Mouse (Mus musculus) T-helper 2 cell (primary cell): ENCODE measurements at regions not wholly inside any gene's neighbourhood (a gene's known extent, or its start where the extent isn't known, plus 50 kb on each side); places are given as distances from the start of the nearest gene placed in this dataset.

Experiments used
- in situ Hi-C: fragments of 300-600 bp; cut with MboI, MseI; formaldehyde crosslinking; loops from one replicate; pipeline ENCODE4 v1.15.1; 2025; ENCODE audit warnings: high pct_unique_total_duplicates

DNA sequence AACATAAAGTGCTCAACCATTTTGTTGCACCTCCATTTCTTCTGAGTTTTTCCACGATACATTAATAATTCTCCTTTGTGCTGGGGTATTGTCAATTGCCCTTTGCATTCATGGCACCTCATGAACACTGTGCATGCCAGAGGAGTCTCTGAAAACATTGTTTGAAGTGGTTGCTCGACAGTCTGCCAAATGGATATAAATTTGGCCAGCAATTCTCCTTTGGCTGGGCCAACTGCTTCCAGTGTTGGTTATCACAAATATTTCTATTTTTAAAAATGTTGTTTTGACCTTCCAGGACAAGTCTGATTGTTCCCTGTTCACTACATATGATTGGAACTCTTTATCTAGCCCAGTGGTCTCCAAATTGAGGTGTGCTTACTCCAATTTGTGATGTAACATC lies 184.1 kb upstream of the 9630041A04Rik start:
- in situ Hi-C loops, result loop anchor here (25.0 kb wide), 1 partner anchor 685 kb away; the partner anchor contains the start of gene Ephb1

DNA sequence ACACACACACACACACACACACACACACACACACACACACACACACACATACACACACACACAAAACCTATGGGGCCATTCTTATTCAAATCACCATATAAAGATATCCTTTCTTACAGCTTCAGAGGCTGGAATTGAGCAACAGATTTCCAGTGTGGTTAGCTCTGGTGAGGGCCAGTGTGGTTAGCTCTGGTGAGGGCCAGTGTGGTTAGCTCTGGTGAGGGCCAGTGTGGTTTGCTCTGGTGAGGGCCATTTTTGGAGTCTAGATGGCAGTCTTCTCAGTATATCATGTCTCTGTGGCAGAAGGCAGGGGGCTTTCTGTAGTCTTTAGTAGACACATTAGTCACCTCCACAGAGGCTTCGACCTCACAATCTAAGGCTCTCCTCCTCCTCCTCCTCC lies 191.5 kb upstream of the 9630041A04Rik start:
- in situ Hi-C loops, result no loop called here

DNA sequence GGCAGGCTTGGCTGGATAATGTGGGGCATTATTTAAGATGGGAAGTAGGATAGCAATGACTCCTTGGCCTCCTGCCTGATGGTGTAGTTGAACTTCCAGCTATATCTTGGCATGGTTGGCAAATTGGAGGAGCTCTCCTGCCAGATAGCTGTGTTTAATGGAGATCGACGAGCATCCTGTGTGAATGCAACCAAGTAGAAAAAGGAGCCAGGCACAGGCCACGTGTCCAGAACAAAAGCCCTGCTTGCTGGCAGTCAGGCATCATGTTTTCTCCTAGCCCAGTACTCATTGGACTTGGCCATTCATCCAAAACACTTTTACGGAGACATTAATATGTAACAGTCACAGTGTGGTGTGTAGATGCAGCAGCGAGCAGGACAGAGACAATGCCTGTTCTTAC lies 211.8 kb upstream of the 9630041A04Rik start:
- in situ Hi-C loops, result no loop called here

DNA sequence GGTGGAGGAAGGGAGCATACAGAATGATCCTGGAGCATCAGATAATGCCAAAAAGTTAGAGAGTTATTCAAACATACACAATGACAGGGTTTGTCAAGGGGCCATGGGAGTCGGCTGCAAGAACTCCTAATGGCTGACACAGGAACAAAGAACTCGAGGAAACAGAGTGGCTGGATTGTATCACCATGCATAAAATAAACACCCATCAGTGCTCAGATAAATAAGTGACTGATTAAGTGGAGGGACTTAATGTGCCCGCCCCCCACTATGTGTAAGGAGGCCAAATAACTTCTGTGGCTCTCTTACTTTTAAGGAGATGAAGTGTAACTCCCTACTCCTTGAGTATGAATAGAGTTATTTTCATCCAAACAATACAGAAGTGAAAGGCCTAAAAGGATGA lies 220.1 kb upstream of the 9630041A04Rik start:
- in situ Hi-C loops, result no loop called here

DNA sequence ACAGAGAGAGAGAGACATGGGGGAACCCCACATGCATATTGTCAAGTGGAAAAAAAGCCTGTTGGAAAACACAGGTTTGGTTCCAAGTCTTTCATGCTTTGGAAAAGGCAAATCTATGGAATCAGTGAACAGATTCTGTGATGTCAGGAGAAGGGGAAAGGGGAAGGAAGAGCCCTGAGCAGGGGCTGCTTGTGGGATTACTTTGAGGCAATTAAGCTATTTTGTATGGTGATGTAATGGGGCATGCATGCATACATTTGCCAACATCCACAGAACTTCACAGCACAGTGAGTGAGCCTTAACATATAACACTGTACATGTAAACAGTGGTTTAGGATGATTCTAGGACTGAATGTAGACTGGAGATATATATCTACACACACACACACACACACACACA lies 221.0 kb upstream of the 9630041A04Rik start:
- in situ Hi-C loops, result no loop called here

DNA sequence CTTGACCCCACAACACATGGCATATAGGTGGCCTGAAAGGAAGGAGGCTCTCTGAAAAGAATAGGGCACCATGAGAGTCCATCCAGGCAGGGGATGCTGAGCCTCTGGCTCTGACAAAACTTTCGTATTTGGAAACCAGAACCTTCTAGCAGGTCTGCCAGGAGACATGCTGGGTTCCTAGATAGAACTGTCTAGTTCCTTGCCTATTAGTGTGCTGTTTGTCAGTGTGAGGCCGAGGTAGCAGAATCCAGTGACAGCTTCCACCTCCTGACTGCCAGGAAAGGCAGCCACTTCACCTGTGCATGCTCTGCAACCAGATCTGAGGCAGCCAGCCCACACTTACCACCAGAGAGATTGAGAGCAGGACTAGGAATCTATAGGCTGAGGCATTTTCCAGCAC lies 245.4 kb upstream of the 9630041A04Rik start:
- in situ Hi-C loops, result no loop called here

DNA sequence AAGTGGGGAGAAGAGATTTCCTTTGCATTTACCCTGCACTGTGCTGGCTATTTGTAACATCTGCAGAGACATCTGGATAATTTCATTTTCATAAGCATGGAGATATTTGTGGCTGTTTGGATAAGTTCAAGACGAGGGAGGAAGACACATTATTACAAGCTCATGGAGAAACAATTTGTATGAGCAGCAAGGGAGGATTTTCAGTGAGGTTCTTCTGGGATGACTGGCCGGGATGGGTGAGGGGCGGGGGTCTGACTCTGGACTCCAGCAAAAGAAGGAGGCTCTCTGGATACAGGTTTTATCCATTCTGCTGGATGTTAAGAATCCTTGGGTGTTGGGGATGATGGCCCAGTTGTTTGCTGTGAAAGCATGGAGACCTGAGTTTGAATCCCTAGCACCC lies 246.5 kb upstream of the 9630041A04Rik start:
- in situ Hi-C loops, result no loop called here

DNA sequence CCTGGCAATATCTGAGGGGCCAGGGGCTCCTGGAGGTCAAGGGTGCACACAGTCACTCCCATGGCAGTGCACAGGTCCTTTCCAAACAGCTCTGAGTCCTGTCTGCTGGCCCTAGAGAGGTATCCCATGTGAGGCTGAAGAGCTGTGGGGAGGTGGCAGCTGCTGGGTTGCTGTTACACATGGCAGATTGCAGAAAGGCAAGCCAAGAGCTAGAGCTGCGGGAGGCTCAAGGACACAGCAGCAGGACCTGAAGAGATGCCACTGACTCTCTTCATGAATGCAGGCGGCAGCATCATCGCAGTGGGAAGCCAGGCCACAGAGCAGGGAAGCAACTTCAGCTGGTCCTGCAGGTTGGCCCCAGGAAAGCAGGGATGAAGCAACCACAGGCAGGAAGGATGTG lies 247.7 kb upstream of the 9630041A04Rik start:
- in situ Hi-C loops, result no loop called here

DNA sequence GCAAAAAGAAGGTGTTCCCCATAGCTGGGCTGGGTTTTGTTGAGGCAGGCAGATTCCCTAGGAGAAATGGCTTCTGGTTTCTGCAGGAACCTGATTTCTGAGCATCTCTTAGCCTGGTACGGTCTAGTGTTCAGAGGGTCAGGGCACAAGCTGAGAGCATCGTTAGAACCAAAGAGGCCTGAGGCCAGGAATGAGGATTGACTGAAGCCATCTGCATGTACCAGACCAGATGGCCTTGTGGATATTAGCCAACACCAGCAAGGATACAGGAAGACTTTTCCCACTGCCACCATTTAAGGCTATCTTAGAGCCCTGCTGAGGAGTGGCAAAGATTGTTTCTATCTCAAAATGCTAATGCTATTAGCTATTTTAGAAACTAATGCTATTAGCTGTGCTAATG lies 248.2 kb upstream of the 9630041A04Rik start:
- in situ Hi-C loops, result no loop called here

DNA sequence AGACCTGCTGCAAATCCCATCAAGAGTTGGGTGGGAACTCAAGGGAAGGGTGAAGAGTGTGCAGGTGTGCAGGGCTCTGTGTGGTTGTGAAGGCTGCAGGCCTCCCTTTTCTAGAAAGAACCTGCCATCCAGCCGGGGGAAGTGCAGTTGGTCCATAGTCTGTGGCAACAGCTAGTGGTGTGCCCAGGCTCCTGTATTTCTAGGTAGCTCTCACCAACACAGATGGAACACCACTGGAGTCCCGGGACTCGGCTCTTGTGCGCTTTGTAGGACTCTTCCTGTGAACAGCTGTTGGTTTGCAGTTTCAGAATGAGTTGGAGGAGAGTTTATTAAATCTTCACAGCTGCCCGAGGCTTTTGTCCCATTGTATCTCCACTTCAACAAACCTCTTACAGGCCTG lies 248.7 kb upstream of the 9630041A04Rik start:
- in situ Hi-C loops, result no loop called here

DNA sequence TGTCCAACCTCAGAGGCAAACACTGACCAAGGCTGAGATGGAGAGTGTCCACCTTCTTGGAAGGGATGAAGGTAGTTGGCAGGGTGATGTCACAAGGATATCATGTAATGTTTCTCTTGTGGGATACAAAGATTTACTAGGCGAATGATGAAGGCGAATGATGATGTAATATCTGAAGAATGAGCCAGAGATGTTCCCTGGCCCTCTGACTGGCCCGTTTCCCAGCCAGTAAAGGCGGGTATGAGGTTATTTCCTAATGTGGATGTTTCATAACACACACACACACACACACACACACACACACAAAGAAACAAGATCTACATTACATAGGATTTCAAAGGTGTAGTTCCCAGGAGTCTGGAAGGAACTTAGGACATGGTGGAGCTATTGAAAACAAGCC lies 249.1 kb upstream of the 9630041A04Rik start:
- in situ Hi-C loops, result no loop called here

DNA sequence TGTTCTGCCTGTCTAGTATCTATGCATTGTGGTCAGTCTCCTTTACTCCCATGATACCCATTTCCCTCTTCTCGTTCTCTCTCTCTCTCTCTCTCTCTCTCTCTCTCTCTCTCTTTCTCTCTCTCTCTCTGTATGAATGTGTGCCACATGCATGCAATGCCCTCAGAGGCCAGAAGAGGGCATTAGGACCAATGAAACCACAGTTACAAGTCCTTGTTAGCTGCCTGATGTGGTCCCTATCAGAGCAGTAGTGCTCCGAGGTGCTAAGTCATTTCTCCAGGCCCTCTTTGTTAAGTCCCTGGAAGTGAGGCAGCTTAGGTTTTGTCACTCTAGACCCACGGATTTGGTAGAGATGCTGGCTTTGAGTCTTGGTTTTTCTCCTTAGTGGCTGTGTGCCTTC lies 250.2 kb upstream of the 9630041A04Rik start:
- in situ Hi-C loops, result no loop called here

DNA sequence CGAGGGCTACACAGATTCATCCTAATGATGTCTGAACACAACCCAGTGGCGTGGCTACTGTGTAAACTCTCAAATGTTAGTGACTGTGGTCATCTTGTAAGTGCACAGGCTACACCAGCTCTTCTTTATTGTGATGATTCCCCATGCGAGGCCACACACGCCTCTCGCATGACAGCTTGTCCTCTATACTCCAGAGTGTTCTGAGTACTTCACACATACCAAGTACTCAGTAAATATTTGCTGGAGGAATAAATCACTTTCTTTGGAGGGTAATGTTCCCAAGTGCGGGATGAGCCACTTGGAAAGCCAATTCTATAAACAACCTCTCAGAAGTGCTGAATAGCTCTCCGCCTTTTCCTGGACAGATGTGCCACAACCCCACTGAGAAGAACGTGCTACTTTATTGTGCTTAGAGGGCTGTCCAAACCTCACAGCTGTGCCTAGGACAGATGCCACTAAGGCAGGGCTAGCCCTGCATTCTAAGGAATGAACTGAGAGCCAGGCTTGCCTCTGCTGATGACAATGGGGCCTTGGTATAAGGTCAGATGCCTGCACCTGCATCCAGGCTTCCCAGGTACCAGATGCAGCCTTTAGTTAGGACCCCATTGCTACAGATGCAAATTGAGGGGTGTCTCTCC lies 250.7 kb upstream of the 9630041A04Rik start:
- in situ Hi-C loops, result no loop called here

DNA sequence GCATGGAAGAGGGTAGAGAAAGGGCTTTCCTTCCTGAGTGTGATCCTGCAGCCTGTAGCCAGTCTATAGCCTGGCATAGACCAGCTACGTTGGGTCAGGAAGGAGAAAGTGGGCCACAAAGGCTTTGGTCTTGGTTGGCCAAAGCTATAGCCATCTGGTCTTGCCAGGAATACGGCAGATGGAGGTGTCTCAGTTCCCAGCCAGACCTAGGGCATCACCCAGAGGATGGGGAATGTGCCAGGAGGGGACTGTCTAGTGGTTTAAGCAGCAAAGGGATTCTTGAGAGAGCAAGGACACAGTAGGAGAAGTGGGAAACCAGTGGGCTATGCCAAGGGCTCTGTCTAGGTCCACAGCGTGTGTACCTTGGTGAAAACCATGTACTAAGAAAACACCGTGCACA lies 251.3 kb upstream of the 9630041A04Rik start:
- in situ Hi-C loops, result no loop called here

DNA sequence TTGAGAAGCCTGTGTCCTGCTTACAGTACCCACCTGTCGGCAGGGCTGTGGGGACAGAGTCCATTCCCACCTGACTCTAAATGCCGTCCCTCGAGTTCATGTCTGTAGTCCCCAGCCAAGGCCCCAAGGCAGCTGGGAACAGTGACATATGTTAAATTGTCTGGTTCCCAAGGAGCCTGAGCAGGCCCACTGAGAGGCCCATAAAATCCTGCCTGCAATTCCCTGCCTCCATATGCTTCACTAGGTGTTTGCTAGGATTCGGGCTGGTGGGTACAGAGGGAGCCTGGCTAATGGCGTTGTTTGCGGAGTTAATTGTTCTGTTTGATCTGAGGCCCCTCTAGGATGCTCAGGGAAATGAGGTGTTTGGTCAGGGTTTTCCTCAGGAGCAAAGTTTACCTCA lies 258.8 kb upstream of the 9630041A04Rik start:
- in situ Hi-C loops, result no loop called here

DNA sequence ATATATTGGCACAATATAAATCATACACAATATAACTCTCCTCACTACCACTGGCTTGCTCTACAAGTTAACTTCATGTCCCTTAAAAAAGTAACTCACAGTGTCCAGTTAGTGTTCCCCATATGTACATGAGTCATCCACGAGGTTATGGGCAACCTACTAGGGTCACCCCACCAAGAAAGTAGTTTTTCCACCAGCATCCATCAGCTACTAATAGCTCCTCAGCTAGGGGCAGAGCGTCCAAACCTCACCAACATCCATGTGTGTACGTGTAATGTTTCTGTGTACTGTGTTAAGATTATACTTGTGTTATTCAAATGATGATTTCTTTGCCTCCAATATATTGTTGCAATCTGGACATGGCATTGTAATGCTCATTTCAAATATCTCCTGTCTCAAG lies 264.7 kb upstream of the 9630041A04Rik start:
- in situ Hi-C loops, result no loop called here

DNA sequence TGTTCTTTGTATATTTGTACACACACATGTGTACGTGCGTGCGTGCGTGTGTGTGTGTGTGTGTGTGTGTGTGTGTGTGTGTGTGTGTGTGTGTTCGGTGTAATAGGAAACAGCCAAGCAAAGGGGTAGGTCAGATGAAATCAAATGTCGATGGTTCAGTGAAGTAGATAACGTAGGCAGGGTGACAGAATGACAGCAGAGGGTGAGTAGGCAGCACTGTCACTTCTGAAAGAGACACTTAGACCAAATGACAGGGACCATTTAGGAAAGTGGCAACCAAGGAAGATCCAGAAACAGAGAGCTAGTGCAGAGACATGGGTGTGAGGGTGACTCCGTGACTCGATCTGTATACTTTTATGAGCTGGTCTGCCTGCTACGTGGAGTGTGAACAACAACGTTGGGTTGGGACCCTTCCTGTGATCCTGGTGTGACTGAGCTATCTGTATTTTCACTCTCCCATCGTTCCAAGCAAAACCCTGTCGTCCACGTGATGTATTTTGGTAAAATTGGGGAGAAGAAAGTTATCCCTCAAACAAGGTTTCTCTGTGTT lies 266.5 kb upstream of the 9630041A04Rik start:
- in situ Hi-C loops, result no loop called here

DNA sequence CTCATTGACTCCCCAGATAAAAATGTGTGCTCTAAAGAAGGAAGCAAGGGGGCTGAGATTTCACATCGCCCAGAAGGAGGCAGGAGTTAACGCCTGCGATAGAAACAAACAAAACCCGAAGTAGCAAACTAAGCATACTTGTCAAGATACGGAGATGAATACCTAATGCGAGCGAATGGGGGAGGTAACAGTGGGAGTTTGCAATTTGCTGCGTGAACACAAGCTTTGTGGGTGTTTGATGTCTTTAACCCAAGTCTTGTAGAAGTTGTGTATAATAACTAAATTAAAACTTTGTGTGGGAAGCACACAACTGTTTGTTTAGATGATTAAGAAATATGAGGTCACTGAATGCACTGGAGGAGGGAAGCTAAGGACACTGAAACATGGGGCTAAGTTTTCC lies 269.0 kb upstream of the 9630041A04Rik start:
- in situ Hi-C loops, result no loop called here

DNA sequence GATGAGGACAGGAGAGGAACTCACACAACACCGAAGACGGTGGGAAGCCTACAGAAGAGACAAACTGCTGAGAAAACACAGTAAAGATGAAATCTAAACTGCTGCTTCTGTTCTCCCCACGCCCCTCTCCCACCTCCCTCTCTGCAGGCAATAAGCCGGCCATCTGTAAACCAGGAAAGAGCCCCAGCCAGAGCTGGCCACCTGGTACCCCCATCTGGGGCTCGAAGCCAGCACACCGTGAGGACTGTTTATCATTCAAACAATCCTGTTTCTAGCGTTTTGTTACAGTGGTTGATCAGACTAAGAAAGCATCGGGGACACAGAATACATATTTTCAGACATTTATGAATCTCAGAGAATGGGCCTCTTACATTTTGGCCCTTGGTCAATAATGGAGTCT lies 270.0 kb upstream of the 9630041A04Rik start:
- in situ Hi-C loops, result no loop called here

DNA sequence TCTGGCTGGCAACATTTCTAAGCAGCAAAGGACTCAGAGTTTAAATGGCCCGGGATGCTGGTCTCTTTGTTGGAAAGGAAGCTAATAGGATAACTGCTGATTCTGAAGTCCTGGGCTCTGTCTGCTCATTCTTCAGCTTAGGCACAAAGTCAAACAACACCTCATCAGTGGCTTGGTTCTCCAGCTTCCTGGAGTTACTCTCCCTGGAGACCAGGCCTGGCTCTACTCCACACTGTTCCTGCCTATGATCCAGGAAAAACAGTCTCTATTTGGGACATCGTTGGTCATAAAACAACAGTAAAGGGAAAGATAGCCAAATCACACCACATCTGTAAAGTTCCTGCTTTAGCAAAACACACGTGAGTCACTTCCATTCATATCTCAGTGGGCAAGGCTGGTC lies 271.3 kb upstream of the 9630041A04Rik start:
- in situ Hi-C loops, result no loop called here

DNA sequence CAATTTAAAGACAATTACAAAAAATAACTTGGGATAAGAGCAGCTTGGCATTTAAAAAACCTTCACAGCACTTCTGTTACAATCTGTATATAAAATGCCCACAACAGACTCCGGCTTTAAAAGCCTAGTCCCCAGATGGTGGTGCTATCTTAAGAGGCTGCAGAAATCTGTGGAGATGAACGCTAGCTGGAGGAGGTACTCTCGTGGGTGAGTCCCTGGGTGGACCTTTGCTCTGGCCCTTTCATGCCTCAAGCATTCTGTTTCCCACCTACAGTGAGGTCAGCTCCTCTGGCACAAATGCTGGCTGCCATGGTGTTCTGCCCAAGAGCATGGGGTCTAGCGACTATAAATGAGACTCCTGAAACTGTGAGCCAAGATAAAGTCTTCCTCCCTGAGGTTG lies 280.6 kb upstream of the 9630041A04Rik start:
- in situ Hi-C loops, result no loop called here

DNA sequence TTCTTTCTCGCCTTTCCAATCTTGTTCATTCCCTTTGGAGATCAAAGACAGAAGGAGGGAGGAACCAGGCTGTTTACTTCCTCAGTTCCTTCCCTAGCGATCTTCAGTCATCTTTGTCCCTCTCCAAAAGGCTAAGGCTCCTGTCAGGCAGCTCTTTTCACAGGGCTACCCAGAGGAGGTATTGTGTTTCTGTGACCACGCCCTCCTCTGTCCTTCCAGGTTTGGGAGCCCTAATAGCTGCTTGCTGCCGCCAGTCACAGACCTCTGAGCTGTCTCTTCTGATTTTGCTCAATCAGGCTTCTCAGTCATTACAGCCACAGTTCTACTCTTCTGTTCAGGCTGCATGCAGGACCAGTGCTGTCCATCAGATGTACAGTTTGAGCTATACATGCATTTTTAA lies 290.9 kb upstream of the 9630041A04Rik start:
- in situ Hi-C loops, result no loop called here

DNA sequence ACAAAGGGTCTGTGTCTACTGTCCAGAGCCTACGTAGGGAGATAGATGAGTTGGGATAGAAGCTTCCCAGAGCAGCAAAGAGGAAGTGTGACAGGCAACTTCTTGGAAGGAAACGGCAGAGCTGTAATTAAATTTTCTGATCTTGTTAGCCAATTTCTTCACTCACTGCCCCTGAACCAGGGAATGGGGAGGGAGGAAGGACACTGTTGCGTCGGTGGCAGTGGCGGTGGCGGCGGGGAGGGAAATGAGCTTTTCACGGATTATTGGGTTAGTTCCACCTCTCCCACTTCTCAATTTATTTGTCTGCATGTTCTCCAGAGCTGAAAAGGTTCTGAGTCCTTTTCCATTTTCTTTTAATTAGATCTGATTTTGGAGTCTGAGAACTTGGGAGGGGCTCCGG lies 298.4 kb upstream of the 9630041A04Rik start:
- in situ Hi-C loops, result no loop called here

DNA sequence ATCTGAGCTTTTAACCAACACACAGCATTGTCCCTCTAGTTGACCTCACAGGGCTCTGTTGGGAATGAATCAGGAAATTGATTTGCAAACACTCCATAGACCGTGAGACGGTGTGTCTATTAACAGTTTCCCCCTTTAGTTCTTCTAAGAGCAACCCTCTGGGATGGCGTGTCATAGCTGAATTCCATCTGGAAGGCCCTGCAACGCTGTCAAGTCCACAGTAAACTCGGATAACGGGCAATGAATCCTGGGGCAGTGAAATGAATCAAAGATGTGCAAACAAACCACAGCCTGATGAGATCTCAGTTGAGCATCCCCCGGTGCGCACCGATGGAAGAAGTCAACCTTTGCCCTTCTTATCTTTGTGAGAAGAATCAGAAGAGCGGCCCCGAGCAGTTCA lies 302.3 kb upstream of the 9630041A04Rik start:
- in situ Hi-C loops, result no loop called here
